Mouse (Mus musculus) right cerebral cortex, postnatal 36 days (tissue): ENCODE measurements around the gene D1Ertd622e.

ENCODE experiments used
- DNase-seq, 2 experiments: peaks; one replicate each; pipeline ENCODE4 v3.0.0; 2022; ENCODE audit warnings: low spot score in 2 of 2, mixed read lengths in 1 of 2

Gene D1Ertd622e

GRCm38 (mm10) chr1:97634104-97634503, 27.8 kb downstream of the D1Ertd622e start:
- no peak for DNase-seq

DNA sequence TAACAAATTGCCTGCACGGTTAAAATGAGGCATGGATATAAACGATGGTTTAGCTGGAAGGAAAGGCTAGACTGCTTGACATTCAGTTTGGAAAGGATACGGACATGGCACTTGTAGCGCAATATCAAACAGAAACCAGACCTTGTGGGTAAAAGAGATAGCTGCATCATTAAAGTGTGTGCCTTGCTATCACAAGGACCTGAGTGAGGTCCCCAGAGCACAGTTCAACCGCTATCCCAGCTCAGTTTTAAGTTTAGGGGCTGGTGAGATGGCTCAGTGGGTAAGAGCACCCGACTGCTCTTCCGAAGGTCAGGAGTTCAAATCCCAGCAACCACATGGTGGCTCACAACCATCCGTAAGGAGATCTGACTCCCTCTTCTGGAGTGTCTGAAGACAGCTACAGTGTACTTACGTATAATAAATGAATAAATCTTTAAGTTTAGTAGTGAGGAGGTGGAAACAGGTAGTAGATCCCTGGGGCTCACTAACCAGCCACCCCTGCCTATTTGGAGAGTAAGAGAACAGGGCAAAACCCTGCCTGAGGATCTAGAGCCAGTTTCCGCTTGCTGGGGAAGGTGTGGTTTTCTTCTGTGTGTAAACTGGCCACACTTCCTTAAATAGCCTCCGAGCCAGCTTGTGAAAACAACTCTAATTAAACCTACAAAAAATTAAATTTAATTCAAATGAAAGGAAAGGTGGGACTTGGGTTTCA, 29.2 kb downstream of the D1Ertd622e start:
- DNase-seq = no peak

- no peak for DNase-seq
These were observed 29.9 kb downstream of the D1Ertd622e start for GRCm38 (mm10) chr1:97631843-97632470.

GRCm38 (mm10) chr1:97630146-97630545, 31.7 kb downstream of the D1Ertd622e start:
- no peak for DNase-seq

- no peak for DNase-seq
These were observed 33.0 kb downstream of the D1Ertd622e start for GRCm38 (mm10) chr1:97628859-97629258.

- no peak for DNase-seq
These were observed 33.9 kb downstream of the D1Ertd622e start for GRCm38 (mm10) chr1:97628016-97628415.

DNA sequence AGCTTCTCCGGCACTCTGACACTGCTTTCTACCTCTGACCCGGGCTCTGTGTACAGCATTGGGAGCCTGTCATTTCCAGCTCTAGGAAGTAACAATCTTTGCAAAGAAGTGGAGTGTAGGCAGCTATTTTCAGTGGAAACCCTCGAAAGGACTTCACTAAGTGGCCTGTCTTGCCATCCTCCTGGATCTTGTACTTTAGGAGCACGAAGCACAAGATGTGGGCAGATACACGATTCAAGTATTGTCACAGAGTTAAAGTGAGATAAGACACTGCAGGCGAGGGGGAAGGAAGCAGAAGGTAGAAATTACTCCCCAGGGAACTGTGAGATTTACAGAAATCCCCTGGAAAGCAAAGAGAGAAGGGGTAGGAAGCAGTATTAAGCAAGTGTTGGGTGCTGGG, 36.4 kb downstream of the D1Ertd622e start:
- DNase-seq = no peak

DNA sequence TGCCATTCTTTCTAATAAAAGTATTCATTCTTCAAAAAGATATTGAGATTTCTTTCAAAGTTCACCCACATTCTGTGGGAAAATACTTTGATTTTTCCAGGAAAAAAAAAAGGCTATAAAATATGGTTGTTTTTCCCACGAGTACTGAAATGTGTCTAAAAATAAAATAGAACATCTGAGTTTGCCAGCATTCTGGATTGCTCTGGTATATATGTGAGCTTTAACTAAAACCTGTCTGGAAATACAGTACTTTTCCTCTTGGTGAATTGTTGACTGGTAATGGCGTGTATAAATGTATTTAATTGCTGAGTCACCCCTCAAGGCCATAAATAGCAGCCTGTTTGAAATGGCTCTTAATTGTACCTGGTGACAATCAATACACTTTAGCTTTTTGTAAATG, 37.5 kb downstream of the D1Ertd622e start:
- DNase-seq = no peak

GRCm38 (mm10) chr1:97623214-97623856, 38.5 kb downstream of the D1Ertd622e start:
- no peak for DNase-seq

GRCm38 (mm10) chr1:97622574-97623208, 39.2 kb downstream of the D1Ertd622e start:
- no peak for DNase-seq

- DNase-seq = no peak
These were observed 42.1 kb downstream of the D1Ertd622e start for GRCm38 (mm10) chr1:97619621-97620320.

DNA sequence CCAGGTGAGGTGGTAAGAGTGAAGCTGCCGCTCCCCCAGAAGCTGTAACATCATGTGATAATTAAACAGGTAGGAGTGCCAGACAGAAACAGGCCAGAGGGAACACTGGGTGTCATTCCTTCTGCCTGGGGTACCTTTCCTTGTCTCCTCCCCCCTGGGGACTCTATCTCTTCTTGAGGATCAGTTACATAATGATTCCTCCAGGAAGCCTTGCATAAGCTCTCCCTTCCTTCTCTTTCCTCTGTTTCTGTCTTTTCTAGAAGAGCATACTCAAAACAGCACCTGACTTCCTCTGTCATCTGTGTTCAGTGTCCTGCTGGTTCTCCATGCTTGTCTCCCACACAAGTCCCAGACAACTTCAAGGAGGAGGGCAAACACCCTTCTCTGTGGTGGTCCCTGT, 46.3 kb downstream of the D1Ertd622e start:
- DNase-seq = no peak

GRCm38 (mm10) chr1:97614531-97615462, 47.1 kb downstream of the D1Ertd622e start:
- no peak for DNase-seq

- DNase-seq = no peak
These were observed 50.1 kb downstream of the D1Ertd622e start for GRCm38 (mm10) chr1:97611747-97612146.

GRCm38 (mm10) chr1:97603361-97603760, 58.5 kb downstream of the D1Ertd622e start:
- DNase-seq = no peak

DNA sequence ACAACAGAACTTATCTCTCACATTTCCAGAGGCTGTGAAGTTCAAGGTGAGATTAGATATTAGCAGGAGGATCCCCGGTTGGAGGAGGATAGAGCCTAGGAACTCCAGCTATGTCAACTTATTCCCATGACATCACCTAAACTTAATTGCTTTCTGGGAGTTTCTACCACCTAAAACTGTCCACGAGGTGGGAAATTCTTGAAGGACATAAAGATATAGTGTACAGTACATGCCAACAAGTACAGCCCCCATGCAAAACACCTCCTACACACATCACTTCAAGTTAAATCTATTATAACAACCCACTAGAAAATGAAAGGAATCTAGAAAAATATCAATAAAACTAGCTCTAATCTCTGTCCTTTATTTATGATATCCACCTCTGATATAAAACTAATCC, 61.5 kb downstream of the D1Ertd622e start:
- DNase-seq = no peak

- no peak for DNase-seq
These were observed 62.8 kb downstream of the D1Ertd622e start for GRCm38 (mm10) chr1:97599101-97599500.

DNA sequence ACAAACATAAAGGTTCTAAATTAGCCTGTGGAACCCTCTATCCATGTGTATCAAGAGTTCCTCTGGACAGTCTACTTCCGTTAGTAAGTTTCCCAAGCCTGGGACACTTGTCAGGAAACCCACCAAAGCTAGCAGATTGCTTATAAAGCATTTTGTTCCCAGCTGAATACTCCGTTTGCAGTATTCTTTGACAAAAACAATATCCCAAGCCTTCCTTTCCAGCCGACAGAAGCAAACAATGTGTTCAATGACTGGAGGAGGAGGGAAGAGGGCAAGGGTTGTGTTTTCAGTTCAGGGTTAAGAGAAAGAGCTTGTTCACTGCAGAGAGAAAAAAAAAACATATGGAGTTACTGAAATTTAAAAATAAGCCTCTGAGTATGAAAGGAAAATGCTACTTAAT, 73.3 kb downstream of the D1Ertd622e start:
- no peak for DNase-seq

- no peak for DNase-seq
These were observed 76.8 kb downstream of the D1Ertd622e start for GRCm38 (mm10) chr1:97585106-97585505.

GRCm38 (mm10) chr1:97584171-97584570, 77.7 kb downstream of the D1Ertd622e start:
- no peak for DNase-seq

DNA sequence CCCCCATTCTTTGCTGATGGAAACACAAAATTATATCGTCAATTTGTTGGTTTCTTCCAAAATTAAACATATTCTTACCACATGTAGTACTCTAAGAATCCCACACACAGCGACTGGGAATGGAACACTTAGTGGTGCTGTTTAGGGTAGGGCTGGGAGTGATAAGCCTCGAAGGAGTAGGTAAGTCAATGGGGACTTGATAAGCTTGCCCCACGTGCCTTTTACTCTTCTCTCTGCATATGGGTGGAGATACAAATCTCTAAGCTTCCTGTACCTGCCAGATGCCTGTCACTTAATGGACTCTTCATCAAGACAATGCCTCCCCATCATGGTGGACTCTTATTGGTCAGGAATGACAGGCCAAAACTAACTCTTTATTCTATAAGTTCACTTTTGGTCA, 78.8 kb downstream of the D1Ertd622e start:
- no peak for DNase-seq
